Mouse (Mus musculus) heart, postnatal 0 days (tissue): ENCODE results near the gene Gm17268.

Experiments used
- CTCF ChIP-seq: IDR thresholded peaks from 2 replicates; pipeline ENCODE4 v1.5.1; 2016; ENCODE audit warnings: antibody characterized with exemption, control low read depth, low read depth
- EP300 ChIP-seq: IDR thresholded peaks from 2 replicates; pipeline ENCODE4 v1.6.1; 2016; ENCODE audit warnings: antibody characterized with exemption, low read depth

- TF ChIP-seq CTCF (no peak), EP300 (no peak)
Observed at GRCm38 (mm10) chr11:82032136-82032535, 6.2 kb downstream of the Gm17268 start.
